Mouse (Mus musculus): ENCODE measurements at regions not wholly inside any gene's neighbourhood (a gene's known extent, or its start where the extent isn't known, plus 50 kb on each side); places are given as distances from the start of the nearest gene placed in this dataset.

- no peak for DNase-seq (ENCODE audit: low spot score in 2 of 2)
Observed at GRCm38 (mm10) chr13:35381641-35382040, 278.0 kb upstream of the Cdyl start.

- no peak for DNase-seq (ENCODE audit: low spot score in 2 of 2)
Observed at GRCm38 (mm10) chr13:35383000-35383623, 276.5 kb upstream of the Cdyl start.

DNA sequence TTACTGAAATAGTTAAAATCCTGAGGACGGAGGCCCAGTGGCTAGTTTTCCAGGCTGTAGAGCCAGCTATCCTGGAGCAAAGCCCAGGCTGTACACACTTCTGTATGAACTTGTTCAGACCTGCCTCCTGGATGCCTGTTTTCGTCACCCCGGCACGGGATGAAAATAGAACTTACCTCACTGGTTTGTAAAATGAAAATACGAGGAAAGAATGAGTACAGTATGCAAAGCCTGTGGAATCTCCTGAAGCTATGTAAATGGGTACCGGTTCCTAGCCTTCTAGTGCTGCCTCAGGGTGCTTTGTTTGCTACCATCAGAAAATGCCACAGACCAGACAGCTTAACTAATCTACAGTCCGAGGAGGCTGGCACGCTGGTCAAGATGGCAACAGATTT lies 276.0 kb upstream of the Cdyl start:
- no peak for DNase-seq (ENCODE audit: low spot score in 2 of 2)

GRCm38 (mm10) chr13:35388380-35388779 lies 271.3 kb upstream of the Cdyl start:
- no peak for DNase-seq (ENCODE audit: low spot score in 2 of 2)

GRCm38 (mm10) chr13:35389781-35390525 lies 269.7 kb upstream of the Cdyl start:
- no peak for DNase-seq (ENCODE audit: low spot score in 2 of 2)

DNA sequence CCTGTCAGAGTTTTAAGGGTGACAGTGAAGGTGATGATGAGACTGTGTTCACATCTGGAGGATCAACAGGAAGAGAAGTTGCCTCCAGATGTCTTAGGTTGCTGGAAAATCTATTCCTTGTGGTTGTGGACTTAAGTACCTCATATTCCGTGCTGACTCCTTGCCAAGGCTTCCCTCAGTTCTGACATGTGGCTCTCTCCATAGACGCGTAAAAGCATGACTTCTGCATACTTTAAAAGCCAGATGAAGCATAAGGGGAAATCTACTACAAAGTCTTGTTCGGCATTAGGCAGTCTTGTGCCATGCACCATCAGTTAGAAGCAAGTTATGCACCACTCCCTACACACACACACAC lies 269.1 kb upstream of the Cdyl start:
- no peak for DNase-seq (ENCODE audit: low spot score in 2 of 2)

GRCm38 (mm10) chr13:35392167-35392566 lies 267.5 kb upstream of the Cdyl start:
- DNase-seq (ENCODE audit: low spot score in 2 of 2), result no peak

GRCm38 (mm10) chr13:35395192-35395591 lies 264.4 kb upstream of the Cdyl start:
- DNase-seq (ENCODE audit: low spot score in 2 of 2), result no peak

- DNase-seq (ENCODE audit: low spot score in 2 of 2), result no peak
Observed at GRCm38 (mm10) chr13:35395630-35396029, 264.0 kb upstream of the Cdyl start.

DNA sequence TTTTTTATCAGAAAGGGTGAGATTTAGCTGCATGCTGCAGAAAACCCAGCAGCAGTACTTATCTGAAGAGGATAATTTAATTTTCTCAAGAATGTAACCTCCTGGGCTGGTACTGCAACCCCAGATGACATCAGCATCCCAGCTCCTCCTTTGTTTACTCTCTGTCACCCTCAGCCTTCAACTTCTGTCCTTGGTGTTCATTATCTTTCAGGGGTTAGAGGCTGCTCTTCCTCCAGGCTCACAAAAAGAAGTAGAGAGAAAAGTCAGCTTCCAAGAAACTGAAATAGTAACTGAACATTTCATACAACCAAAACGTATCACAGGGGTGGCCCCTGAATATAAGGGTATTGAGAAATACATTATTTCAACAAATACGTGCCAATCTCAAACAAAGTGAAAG lies 262.5 kb upstream of the Cdyl start:
- no peak for DNase-seq (ENCODE audit: low spot score in 2 of 2)

DNA sequence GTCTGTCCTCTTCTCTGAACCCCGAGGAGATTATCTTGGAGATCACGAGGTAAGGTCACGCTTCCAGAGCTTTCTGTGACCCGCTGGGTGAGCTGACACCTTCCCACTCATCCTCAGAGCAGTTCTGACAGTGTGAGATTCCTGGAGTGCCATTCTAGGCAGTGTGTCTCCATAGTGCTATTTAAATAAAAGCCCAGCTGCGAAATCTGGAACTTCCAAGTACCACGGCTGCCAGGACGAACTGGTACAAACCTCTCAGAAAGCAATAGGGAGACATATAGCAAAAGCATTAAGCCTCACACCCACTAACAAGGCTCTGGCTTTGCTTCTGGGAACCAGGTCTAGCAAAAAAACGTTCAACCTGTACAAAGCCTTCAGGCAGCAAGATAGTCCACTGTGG lies 261.4 kb upstream of the Cdyl start:
- DNase-seq (ENCODE audit: low spot score in 2 of 2), result peak in 1 of 2 experiments; percentile 6

DNA sequence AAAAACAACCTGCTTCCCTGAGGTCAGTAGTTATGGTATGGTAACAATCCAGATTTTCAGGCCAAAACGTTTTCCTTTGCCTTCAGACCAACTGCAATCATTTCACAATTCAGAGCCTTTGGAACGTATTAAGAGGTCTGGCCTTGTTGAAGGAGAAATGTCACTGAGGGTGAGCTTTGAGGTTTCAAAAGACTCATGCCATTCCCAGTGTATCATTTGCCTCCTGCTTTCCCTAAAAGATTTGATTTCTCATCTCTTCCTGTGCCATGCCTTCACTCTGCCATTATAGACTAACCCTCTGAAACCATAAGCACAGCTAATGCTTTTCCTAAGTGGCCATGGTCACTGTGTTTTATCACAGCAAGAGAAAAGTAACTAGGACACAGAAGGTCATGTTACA lies 256.8 kb upstream of the Cdyl start:
- no peak for DNase-seq (ENCODE audit: low spot score in 2 of 2)

- no peak for DNase-seq (ENCODE audit: low spot score in 2 of 2)
Observed at GRCm38 (mm10) chr13:35404428-35404827, 255.2 kb upstream of the Cdyl start.

GRCm38 (mm10) chr13:35405384-35405783 lies 254.2 kb upstream of the Cdyl start:
- no peak for DNase-seq (ENCODE audit: low spot score in 2 of 2)

DNA sequence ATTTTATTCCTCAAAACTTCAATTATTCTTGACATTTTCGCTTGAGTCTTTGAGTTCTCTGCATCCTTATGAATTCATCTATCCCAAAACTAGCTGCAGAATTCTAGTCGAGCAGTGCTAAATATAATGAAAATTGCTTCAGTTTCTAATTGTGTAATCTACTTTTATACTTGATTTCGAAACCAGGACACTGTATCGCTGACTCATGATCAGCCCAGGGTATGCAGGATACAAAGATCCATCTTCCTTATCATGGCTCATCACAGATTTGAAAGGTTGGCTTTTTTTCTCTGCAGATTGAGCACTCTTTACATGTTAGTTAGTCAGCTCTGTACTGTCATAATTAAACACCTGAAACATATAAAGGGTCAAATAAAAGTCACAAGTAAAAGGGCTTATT lies 242.1 kb upstream of the Cdyl start:
- DNase-seq (ENCODE audit: low spot score in 2 of 2), result no peak

DNA sequence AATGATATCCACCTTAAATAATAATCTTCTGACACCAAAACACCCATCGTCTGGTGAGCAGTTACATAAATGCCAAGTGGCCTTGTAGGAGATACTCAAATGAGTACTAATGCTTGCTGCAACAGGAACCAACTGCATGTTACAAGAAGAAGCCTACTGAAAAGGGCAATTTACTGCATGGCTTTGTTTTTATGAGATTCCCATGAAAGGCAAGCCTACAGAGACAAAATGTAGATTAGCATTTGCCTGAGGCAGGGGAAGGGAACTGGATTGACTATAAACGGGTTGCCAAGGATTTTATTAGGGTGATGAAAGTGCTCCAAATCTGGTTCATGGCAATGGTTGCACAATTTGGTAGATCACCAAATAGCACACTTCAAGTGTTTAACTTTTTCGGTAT lies 239.6 kb upstream of the Cdyl start:
- DNase-seq (ENCODE audit: low spot score in 2 of 2), result no peak

GRCm38 (mm10) chr13:35426061-35426460 lies 233.6 kb upstream of the Cdyl start:
- no peak for DNase-seq (ENCODE audit: low spot score in 2 of 2)

DNA sequence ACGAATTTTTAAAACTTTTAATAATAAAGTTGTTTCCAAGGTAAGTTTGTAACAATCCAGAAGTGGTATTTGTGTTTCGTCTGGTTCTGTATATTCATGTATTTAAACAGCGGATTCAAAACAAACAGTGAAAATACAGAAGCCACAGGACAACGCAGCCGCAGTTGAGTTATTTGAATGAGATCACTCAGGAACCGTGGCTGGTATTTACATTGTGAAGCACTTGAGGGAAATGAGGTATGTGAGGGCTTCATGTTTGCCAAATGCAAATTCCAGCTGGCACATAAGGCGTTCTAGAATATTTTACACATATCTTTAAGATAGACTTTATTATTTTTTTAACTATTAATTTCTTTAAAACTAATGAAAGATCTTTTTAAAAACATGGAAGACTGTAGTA lies 224.5 kb upstream of the Cdyl start:
- DNase-seq (ENCODE audit: low spot score in 2 of 2), result no peak

DNA sequence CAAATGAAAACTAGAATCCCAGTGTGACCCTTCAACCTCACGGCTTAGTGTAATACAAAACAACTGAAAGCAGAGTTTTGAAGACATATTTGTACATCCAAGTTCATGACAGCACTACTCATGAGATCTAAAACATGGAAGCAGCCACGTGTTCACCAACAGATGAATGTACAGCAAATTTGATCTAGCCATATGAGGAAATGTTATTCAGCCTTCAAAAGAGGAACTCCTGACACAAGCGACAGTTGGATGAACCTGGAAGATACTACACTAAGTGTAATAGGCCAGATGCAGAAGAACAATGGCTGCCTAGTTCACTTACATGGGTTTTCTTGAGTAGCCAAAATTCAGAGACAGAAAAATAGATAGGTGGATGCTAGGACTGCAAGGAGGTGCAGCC lies 212.0 kb upstream of the Cdyl start:
- no peak for DNase-seq (ENCODE audit: low spot score in 2 of 2)

DNA sequence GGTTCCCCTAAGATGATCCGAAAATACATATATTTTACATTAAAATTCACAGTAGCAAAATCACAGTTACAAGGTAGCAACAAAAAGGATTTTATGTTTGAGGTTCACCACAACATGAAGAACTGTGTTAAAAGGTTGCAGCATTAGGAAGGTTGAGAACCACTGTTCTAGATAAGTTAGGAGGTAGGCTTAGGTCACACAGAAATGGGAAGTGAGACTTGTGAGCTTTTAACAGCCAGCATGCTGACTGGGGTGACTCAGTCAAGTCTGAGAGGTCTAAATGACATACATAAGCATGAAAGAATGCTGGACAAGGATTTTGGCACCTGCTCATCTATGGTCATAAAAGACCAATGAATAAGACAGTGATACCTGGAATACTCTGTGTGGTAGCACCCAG lies 207.2 kb upstream of the Cdyl start:
- DNase-seq (ENCODE audit: low spot score in 2 of 2), result no peak

GRCm38 (mm10) chr13:35453222-35453914 lies 206.3 kb upstream of the Cdyl start:
- no peak for DNase-seq (ENCODE audit: low spot score in 2 of 2)

GRCm38 (mm10) chr13:35460051-35460450 lies 199.6 kb upstream of the Cdyl start:
- DNase-seq (ENCODE audit: low spot score in 2 of 2), result no peak

GRCm38 (mm10) chr13:35463231-35463630 lies 196.4 kb upstream of the Cdyl start:
- no peak for DNase-seq (ENCODE audit: low spot score in 2 of 2)
